Mouse (Mus musculus) forebrain, postnatal 0 days (tissue): ENCODE measurements around the gene Cldn14. TPM values are rescaled to one million over a fixed set of nuclear protein-coding genes. Genes with fewer than 3 reads are reported as not detected.
A peak's percentile ranks its signal among the peaks of the same experiment; 100 is the strongest.

Experiments used
- ATAC-seq: fragments of 200-750 bp; cut with Nextera tagmentation; 2 replicates; pipeline ENCODE4 v1.8.0; 2017; ENCODE audit warnings: mild to moderate bottlenecking, moderate library complexity
- DNase-seq: peaks from one replicate; pipeline ENCODE4 v3.0.0-alpha.2; 2015
- H3K27ac ChIP-seq: fragments of 300-500 bp; sonication (generic); 2 replicates; pipeline ENCODE4 v1.5.1; 2014; ENCODE audit warnings: low read depth, mild to moderate bottlenecking, antibody characterized with exemption, low read length, moderate library complexity, mixed read lengths
- H3K27me3 ChIP-seq: fragments of 300-500 bp; sonication (generic); 2 replicates; pipeline ENCODE4 v1.6.1; 2014; ENCODE audit warnings: mild to moderate bottlenecking, low read length, mixed read lengths; ENCODE audit not compliant: insufficient read depth
- H3K36me3 ChIP-seq: fragments of 300-500 bp; sonication (generic); 2 replicates; pipeline ENCODE4 v1.6.1; 2014; ENCODE audit warnings: mild to moderate bottlenecking, moderate library complexity; ENCODE audit not compliant: insufficient read depth
- H3K4me1 ChIP-seq: fragments of 300-500 bp; sonication (generic); 2 replicates; pipeline ENCODE4 v1.6.1; 2014; ENCODE audit warnings: antibody characterized with exemption; ENCODE audit not compliant: insufficient read depth
- H3K4me2 ChIP-seq: fragments of 300-500 bp; sonication (generic); 2 replicates; pipeline ENCODE4 v1.6.1; 2014; ENCODE audit warnings: low read depth, mild to moderate bottlenecking, moderate library complexity
- H3K4me3 ChIP-seq: fragments of 300-500 bp; sonication (generic); 2 replicates; pipeline ENCODE4 v1.5.1; 2014; ENCODE audit warnings: low read depth, low read length, mixed read lengths
- H3K9ac ChIP-seq: fragments of 300-500 bp; sonication (generic); 2 replicates; pipeline ENCODE4 v1.6.1; 2014; ENCODE audit warnings: mild to moderate bottlenecking
- H3K9me3 ChIP-seq: fragments of 300-500 bp; sonication (generic); 2 replicates; pipeline ENCODE4 v1.6.1; 2016; ENCODE audit warnings: low read length
- CTCF ChIP-seq: sonication (generic); IDR thresholded peaks from 2 replicates; pipeline ENCODE4 v1.5.1; 2016; ENCODE audit warnings: antibody characterized with exemption, control low read depth, low read depth
- whole genome bisulfite sequencing: fragments of 180-500 bp; shearing (Covaris S2); extraction: QIAGEN DNeasy Blood & Tissue Kit; methylation state at CpG from one replicate; pipeline ENCODE4 v1.1.7; 2014; 5-methylcytosine and 5-hydroxymethylcytosine counted together
- polyA plus RNA-seq: library from polyadenylated mRNA; unstranded; fragments of >200 nt; fragmentation: Nextera tagmentation; extraction: Ambion mirVana; gene quantifications from 2 replicates; pipeline ENCODE4 v1.2.1, GENCODE M21; 2015
- total RNA-seq: library from RNA; depleted of rRNA; stranded (reverse); fragments of >200 nt; gene quantifications from 2 replicates; pipeline ENCODE4 v1.2.3, GENCODE M21; 2014

Gene Cldn14
- total and polyA plus RNA-seq, 2 experiments from 2014 or later: not detected

GRCm38 (mm10) chr16:93938400-93938846 lies 70.2 kb downstream of the Cldn14 start:
- ATAC-seq (no peak), DNase-seq (peak; percentile 92)
- H3K4me2 ChIP-seq: peak overlapping the region; percentile 44
- no peaks in the 10 kb centered on the region for H3K36me3 ChIP-seq
- no peak overlapping the region for H3K9ac ChIP-seq
- TF ChIP-seq CTCF: peak; percentile 87
- H3K4me3 ChIP-seq: peak overlapping the region; percentile 24
- no peaks in the 10 kb centered on the region for H3K9me3 ChIP-seq
- WGBS: 10% methylated on average over 16 of the region's 16 CpGs
- H3K4me1 ChIP-seq: no peaks in the 10 kb centered on the region
- H3K27ac ChIP-seq: no peak overlapping the region
- H3K27me3 ChIP-seq: peaks cover 11% of the 10 kb centered on the region; the same call in 1 of the 2 replicates

GRCm38 (mm10) chr16:93935009-93935408 lies 73.6 kb downstream of the Cldn14 start:
- Histone ChIP-seq H3K4me1 (no peaks in the 10 kb centered on the region), H3K27ac (no peak overlapping the region), H3K9ac (no peak overlapping the region), H3K27me3 (peaks cover 11% of the 10 kb centered on the region; the same call in 1 of the 2 replicates), H3K4me2 (no peak overlapping the region), H3K4me3 (no peak overlapping the region), H3K36me3 (no peaks in the 10 kb centered on the region), H3K9me3 (no peaks in the 10 kb centered on the region)
- TF ChIP-seq CTCF: no peak
- 19% methylated on average over 7 of the region's 7 CpGs for WGBS
- DNase-seq: no peak
- ATAC-seq: no peak

- no peaks in the 10 kb centered on the region for H3K4me1 ChIP-seq
- WGBS: 24% methylated on average over 13 of the region's 13 CpGs
Measured at GRCm38 (mm10) chr16:93934588-93934987, 74.0 kb downstream of the Cldn14 start.

GRCm38 (mm10) chr16:93932185-93933168 lies 76.2 kb downstream of the Cldn14 start:
- no peak overlapping the region for H3K27ac ChIP-seq
- TF ChIP-seq CTCF: no peak
- H3K9me3 ChIP-seq: no peaks in the 10 kb centered on the region
- no peak overlapping the region for H3K4me2 ChIP-seq
- H3K4me1 ChIP-seq: no peaks in the 10 kb centered on the region
- peaks cover 11% of the 10 kb centered on the region; the same call in 1 of the 2 replicates for H3K27me3 ChIP-seq
- no peaks in the 10 kb centered on the region for H3K36me3 ChIP-seq
- 62% methylated on average over 17 of the region's 17 CpGs for WGBS
- ATAC-seq: no peak
- DNase-seq: no peak
- no peak overlapping the region for H3K4me3 ChIP-seq
- no peak overlapping the region for H3K9ac ChIP-seq

More at GRCm38 (mm10) chr16:93934588-93934987, 74.0 kb downstream of the Cldn14 start:
- TF ChIP-seq CTCF: no peak
- peaks cover 11% of the 10 kb centered on the region; the same call in 1 of the 2 replicates for H3K27me3 ChIP-seq
- ATAC-seq (no peak), DNase-seq (no peak)
- H3K36me3 ChIP-seq: no peaks in the 10 kb centered on the region
- H3K27ac ChIP-seq: no peak overlapping the region
- no peak overlapping the region for H3K4me3 ChIP-seq
- H3K9me3 ChIP-seq: no peaks in the 10 kb centered on the region
- no peak overlapping the region for H3K4me2 ChIP-seq
- no peak overlapping the region for H3K9ac ChIP-seq

- no peaks in the 10 kb centered on the region for H3K4me1 ChIP-seq
- H3K9ac ChIP-seq: no peak overlapping the region
- no peak overlapping the region for H3K4me3 ChIP-seq
- ATAC-seq (no peak), DNase-seq (no peak)
- H3K9me3 ChIP-seq: no peaks in the 10 kb centered on the region
- H3K36me3 ChIP-seq: no peaks in the 10 kb centered on the region
- no peak overlapping the region for H3K4me2 ChIP-seq
- H3K27me3 ChIP-seq: peaks cover 3% of the 10 kb centered on the region; the same call in 1 of the 2 replicates
- no peak for TF ChIP-seq CTCF
- WGBS: 93% methylated on average over 17 of the region's 17 CpGs
- no peak overlapping the region for H3K27ac ChIP-seq
Measured at GRCm38 (mm10) chr16:93929370-93930032, 79.1 kb downstream of the Cldn14 start.

GRCm38 (mm10) chr16:93925684-93926247 lies 82.9 kb downstream of the Cldn14 start:
- H3K4me1 ChIP-seq: no peaks in the 10 kb centered on the region
- H3K9ac ChIP-seq: no peak overlapping the region
- TF ChIP-seq CTCF: no peak
- 76% methylated on average over 8 of the region's 8 CpGs for WGBS
- ATAC-seq (no peak), DNase-seq (no peak)
- H3K27me3 ChIP-seq: no peaks in the 10 kb centered on the region
- H3K4me3 ChIP-seq: no peak overlapping the region
- H3K9me3 ChIP-seq: no peaks in the 10 kb centered on the region
- H3K4me2 ChIP-seq: no peak overlapping the region
- no peaks in the 10 kb centered on the region for H3K36me3 ChIP-seq
- no peak overlapping the region for H3K27ac ChIP-seq
